Mouse (Mus musculus) ovary, adult 18-20 months (tissue): ENCODE measurements at regions not wholly inside any gene's neighbourhood (a gene's known extent, or its start where the extent isn't known, plus 50 kb on each side); places are given as distances from the start of the nearest gene placed in this dataset.

Source experiments
- DNase-seq: peaks from one replicate; pipeline ENCODE4 v3.0.0; 2022; ENCODE audit warnings: low spot score, mixed read lengths

DNA sequence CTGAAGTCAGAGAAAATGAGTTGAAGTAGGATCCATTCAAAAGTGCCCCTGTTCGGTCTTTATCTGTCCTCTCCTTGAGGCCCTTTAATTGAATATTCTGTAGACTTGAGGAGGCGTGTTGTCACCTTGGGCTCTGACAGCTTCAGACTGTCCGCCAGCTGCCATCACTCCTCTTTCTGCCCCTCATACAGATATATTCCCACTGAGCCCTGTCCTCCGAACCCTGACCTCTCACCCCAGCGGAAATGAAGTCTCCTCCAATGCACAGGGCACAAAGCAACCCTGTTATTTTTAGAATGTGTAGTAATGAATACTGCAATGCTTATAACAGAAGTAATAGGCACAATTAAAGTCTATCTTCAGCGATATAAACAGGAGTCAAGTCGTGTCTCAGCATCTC is 117.4 kb upstream of the Gm14444 start:
- no peak for DNase-seq

DNA sequence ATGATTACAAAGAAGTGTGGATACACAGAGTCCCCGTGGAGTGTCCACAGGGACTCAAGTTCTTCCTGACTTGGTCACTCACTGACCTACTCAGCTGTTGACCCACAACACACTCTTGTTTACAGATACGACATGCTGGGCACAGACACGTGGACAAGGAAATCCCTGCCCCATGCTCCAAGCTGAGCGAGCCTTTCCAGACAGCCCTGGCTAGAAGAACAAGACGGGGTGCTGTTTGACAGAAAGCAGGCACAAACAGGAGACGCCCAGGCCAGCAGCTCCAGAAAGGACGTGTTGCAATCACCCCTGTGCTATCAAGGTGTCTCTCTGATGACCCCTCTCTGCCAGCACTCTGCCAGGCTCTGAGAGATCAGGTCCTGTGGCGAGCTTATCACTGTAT is 112.6 kb upstream of the Gm14444 start:
- no peak for DNase-seq

DNA sequence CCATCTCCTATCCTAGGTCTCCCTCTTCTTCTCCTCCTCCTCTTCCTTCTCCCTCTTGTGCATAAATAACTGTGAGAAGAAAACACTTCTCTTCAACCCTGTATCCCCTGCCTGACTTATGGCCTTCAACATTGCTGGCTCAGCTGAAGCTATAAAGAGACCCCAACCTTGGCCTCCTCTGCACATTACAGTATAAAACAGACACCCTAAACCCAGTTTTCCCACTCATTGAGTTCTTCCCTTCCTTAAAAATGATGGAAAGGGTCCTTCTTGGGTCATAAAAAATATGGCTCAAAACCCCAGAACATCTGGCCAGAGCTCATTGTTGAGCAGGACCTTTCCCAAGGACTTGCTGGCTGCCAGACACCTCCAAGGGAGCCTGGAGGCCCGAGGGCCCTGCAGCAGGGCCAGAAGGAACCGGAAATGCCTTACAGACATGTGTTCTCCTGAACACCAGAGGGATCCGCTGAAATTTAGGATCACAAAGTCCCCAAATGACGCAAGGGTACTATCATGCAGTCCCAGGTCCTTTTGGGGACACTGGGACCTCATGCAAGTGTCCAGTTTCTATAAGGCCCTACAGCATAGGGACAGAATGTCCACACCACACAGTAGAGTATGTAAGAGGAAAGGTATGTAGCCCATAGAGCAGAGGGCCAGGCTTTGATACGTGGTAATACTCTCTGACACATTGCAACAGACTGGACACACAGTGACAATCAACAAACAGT is 109.9 kb upstream of the Gm14444 start:
- DNase-seq: no peak

DNA sequence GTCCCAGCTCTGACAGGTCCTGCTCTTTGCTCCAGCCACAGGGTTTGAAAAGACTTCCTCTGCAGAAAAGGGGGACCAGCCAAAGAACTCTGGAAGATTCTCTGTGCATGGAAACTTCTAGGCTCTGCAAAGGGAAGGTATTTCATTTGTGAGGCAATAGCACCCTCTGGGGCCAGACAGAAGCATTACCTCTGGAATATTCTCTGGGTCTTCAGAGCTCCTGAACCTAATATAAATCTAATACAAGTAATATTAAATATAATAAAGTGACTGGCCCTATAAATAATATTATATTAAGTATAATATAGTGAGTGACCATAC is 109.4 kb upstream of the Gm14444 start:
- DNase-seq: no peak

DNA sequence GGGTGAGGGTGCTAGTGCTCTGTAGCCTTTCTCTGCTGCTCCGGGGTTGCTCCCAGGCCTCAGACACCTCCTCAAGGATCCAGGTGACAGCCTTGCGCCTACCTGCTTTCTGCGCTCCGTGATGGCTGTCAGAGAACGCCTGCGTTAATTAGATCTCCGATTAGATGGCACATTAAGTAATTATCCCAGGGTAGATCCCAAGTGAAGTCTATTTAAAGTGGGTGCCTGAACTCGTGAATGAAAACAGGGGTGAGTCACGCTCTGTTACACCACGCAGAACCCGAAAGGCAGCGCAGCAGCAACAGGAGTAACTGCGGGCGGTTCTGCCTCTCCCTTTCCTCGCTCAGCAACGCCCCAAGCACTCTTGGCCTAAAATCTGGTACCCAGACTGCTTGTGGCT is 108.2 kb upstream of the Gm14444 start:
- no peak for DNase-seq

DNA sequence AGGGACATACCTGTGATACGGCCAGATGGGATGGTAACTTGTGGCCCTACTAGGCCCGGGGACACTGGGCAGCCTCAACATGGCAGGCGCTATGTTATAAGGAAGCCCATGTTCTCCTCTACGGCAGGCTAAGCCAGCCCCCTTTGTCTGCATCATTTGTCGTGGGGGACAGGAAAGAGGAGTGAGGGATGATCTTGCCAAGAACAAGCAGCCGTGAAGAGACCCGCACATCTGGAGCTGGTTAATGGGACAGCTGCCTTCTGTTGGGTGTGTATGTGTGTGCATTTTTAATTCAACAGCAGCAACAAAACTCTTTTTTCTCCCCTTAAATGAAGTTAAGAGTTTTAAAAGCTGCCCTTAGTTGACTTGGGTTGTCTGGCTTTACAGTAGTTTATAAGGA is 106.4 kb upstream of the Gm14444 start:
- no peak for DNase-seq

DNA sequence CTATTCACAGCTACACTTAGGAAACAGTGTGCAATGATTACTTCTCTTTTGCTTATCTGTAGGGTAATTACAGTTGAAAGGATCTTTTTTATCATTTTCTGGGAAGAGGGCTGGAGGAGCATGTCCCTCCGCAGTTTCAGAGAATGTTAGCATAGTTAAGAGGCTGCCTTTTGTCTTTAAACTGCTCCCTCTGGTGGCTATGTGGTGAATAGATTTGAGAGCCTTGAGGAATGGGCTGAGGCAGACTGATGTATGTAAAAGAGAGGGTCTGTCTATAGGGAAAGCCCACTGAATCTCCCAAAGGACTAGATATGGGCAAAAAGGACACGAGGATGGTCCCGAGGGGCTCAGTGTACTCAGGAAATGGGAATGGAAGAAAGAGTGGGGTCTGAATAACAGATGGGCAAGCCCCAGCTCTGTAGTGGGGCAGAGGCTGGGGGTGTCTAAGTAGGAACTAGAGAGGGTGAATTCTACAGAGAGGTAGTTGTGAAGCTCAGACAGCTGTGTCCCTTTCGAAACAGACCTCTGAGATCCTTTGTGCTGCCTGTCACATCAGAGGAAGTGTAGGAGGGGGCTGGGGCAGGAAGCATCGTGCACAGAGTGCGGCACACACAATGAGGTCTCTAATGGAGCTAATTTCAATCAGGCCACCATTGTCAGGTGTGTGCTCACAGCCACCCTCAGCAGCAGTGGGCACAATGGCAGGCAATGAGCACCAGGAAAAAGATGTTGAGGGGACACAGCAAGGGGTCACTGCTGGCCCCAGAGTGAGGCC is 104.0 kb upstream of the Gm14444 start:
- no peak for DNase-seq

DNA sequence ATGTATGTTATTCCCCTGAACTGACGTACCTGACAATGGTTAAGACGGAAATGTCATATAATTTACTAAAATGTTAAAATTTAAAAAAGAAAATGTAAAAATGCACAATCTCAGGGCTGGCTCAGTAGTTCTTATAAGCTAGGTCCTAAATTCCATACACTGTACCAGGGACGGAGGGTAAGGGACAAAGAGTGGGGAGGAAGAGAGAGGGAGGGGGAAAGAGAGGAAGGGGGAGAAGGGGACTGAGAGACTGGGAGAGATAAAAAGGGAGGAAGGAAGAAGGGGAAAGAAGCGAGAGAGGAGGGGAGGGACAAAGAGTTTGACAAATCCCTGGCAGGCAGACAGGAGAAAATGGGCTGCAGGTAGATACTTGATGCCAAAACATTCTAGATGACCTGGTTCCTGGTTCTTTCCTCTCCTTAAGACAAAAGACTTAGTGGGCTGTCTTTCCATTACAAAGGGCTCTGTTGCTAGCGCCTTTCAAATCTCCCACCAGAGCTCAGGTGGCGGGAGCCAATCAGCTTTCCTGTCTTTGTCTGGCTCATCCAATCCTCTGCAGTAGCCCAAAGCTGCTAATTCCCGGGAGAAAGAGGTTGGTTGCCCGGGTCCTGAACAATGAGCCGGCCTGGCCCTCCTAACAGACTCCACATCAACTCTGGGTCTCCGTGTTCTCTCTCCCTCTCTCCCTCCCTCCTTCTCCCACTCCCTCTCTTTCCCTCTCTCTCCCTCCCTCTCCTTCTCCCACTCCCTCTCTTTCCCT is 92.7 kb upstream of the Gm14444 start:
- no peak for DNase-seq

DNA sequence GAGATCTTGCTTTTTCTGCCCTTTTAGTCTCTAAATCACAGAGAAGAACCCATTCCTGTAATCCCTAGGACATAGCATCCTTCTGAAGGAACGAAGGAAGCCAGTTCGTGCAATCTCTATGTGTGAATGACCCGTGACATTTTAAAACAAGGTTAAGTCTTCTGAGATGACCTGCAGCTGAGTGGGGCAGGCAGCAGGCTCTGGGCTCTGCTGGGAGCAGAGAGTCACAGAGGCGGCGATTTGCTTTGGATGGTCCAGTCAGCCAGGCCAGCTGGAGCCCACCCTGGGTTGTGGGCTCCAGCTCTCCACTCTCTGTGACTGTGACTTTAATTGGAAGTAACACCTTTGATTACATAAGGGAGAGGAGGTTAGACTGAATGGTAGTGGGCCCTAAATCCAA is 92.1 kb upstream of the Gm14444 start:
- DNase-seq: no peak

DNA sequence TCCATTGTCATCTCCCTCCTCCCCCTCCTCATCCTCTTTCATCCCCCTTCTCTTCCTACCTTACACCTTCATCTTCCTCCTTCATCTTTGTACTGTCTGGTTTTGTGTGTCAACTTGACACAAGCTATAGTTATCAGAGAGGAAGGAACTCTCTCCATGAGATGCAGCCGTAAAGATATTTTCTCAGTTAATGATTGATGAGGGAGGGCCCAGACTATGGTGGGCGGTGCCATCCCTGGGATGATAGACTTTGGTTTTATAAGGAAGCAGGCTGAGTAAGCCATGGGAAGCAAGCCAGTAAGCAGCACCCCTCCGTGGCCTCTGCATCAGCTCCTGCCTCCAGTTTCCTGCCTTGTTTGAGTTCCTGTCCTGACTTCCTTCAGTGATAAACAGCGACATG is 87.8 kb upstream of the Gm14444 start:
- DNase-seq: no peak

DNA sequence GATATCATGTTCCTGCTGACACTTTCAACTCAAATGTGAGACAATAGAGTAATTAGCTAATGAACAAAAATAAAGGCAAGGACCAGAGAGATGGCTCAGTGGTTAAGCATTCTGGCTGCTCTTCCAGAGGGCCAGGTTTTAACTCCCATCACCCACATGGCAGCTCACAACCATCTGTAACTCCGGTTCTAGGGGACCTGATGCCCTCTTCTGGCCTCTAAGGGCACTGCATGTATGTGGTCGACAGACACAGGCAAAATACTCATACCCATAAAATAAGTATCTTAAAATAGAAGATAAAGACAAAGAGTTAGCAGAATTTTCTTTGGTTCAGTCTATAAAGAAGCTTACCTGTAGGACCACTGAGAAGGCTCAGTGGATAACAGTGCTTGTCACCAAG is 80.3 kb upstream of the Gm14444 start:
- no peak for DNase-seq

DNA sequence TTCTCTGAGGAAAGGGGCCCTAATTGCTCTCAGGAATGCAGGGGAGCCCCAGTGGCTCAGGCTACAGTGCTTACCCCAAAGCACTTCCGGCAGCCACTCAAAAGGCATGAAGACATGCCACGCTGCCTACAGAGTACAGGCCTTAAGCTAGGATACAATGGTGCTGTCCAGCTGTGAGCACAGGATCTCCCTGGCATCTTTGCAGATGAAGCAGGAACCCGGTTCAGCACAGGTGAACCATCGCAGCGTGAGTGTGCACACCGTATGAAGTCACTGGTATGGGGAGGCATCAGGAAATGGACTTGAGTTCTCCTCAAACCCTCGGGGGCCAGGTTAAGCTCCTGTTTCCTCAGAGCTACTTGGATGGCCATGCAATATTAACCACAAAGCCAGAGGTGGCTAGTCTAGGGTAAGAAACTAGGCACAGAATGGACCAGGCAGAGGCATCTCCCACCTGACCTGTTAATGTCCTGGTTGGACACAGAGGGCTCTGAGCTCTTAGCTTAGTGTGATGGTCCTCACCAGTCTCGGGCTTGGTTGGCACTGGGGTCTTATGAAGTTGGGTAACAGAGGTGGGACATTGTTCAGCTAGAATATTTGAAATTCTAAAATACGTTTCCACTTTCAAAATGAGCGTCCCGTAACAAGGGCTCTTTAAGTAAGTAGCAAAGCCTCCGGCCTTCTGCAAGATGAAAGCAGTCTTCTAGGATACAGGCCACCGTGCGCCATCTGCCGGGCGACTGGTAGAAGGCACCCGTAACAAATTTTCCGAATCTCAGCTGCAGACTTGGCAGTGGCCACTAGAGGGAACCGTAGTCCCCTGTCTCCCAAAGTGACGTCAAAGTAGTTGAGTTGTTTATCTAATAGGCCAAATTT is 77.7 kb upstream of the Gm14444 start:
- DNase-seq: peak; percentile 44

DNA sequence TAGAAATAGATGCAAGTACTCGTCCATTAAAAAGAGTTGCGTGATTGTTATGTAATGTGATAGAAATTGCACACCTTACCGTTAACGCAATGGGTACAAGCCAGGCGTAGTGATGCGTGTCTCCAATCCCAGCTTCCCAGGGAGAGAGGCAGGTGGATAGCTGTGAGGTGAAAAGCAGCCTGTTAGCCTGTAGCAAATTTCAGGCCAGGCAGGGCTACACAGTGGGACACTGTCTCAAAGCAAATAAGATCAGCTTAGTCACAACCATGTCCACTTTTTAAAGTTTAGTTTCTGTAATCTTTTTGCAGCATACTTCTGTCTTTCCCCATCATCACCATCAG is 77.1 kb upstream of the Gm14444 start:
- no peak for DNase-seq

DNA sequence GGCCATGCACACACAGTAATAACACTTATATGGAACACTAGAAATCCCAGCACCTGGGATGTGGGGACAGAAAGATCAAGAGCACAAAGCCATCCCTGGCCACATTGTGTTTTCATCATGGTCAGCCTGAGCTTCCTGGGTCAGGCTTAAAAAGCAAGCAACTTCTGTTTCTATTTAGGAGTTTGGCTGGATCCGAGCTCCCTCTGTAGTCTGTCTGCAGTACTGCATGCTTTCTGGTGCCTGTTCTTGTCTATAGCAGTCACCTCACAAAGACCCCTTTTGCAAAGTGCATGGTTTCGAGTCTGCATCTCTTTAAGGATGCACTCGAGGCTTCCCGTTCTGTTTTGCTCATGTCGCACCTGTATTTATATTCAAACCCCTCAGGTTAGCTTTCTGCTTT is 73.4 kb upstream of the Gm14444 start:
- DNase-seq: no peak

DNA sequence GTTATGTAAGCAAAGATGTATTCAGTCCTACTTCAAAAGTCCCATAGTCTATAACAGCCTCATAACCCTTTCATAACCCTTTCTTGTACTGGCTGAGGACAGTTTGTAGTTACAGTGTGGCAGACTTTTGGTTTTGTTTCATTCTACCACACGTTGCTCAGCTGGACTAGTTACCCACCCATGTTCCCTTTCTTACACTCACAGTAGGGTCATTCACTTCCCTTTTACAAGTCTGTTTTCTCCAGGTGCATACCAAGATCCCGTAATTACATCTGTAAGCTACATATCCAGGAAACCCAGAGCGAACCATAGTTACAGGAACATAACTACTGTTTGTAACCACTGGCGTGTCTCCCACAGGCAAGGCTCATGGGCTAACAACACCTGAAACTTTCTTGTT is 72.1 kb upstream of the Gm14444 start:
- no peak for DNase-seq

DNA sequence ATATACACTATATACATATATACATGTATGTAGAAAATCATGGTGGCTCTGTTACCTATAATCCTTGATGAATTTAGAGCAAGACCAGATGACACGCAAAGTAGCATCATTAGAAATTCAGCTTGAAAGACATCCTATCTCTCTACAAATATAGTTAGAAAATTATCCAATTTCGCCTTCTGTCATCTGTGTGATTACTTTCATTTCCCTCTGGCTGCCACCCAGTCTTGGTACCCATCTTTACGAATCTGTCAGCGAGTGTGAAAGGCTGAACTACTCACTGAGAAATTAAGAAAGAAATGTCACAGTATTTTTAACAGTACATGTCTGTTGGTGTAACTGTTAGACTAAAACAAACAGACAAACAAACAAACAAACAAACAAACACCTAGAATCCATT is 67.8 kb upstream of the Gm14444 start:
- no peak for DNase-seq

DNA sequence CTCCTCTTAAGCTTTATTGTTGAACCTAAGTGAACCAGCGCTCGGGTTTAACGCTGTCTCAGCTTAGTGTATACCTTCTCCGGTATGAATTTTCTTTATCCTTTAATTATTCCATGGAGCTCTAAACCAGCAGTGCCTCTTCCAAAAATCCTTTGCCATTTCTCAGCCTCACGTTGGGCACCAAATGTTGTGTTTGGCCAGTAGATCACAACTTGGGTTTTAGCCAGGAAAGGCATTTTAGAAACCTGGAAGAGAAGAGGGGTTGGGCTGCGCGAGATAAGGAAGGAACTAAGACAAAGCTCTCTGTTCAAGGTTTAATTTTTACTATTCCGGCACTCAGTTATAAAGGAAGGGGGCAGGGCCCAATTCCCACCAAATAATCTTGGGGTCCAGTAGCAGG is 61.9 kb upstream of the Gm14444 start:
- no peak for DNase-seq
